Mouse (Mus musculus): ENCODE measurements around the gene Atp5b. TPM values are rescaled to one million over a fixed set of nuclear protein-coding genes. Genes with fewer than 3 reads are reported as not detected.

The Atp5b gene
- total RNA-seq, 2 experiments from 2014 or later = 1,718 to 1,797 TPM

DNA sequence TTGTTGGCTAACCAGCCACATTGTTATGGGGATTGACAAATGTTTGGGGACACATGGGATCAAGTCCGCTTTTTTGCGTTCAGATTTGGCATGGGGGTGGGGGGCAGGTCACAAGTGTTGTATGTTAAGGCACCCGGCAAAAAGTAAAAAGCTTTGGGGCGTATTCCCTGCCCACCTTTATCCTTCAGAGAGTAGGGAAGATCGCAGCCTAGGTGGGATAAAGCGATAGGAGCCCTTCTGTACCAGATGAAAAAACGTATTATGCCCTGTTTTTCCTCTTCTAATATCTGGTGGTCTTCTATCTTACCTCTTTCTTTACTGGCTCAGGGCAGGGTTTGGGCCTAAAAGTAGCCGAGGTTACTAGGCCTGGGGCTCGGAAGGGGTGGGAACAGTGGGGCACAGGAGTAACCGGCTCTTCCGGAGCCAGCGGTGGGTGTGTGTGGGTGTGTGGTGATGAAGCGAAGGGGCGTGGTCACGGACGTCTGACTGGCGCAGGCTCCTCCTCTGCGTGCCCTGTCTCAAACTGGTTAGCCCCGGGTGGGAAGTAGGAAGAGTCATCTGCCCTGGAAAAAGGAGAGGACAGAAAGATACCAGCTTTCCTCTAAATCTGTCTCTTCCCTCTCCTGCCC lies 11.4 kb downstream of the Atp5b start:
- peak; percentile 63 to 72 for DNase-seq (ENCODE audit: low spot score in 2 of 2)

DNA sequence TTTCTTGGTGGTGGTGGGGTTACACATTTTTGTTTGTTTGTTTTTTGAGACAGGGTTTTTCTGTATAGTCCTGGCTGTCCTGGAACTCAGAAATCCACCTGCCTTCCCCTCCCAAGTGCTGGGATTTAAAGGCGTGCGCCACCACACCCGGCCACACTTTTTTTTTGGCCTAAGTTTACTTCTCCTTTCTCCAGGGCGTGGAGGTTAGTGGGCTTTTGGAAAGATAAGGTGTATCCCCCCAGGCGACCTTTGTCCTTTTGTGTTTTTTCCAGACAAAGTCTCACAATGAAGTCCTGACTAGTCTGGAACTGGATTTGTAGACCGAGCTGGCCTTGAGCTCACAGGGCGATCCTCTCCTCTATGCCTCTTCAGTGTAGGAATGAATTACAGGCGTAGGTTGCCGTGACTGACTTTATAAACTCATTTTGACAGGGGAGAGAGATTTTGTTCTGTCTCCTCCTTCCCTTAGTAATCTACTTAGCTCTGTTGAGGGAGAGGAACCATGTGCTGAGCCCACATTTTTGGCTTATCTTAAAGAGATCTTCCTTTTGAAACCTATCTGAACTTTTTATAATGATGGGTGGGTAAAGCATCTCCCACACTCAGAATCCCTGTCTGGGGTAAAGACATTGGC lies 12.0 kb downstream of the Atp5b start:
- no peak for DNase-seq (ENCODE audit: low spot score in 2 of 2)

DNA sequence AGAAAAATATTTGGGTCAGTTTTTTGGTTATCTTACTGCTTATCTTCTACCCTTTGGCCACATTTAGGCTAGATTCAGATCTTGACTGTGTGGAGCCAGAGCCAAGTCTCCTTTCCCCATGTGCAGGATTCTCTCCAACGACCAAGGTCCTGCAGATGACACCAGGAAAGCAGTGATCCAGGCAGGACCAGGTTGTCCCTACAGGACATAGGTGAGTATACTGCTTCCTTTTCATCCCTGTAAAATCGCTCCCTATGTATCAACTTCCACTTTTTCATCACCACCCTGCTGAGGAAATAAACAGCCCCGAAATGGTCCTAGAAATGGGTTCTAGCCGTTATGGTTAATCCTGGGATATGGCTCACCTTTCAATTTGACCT lies 13.2 kb downstream of the Atp5b start:
- DNase-seq (ENCODE audit: low spot score in 2 of 2) = no peak

DNA sequence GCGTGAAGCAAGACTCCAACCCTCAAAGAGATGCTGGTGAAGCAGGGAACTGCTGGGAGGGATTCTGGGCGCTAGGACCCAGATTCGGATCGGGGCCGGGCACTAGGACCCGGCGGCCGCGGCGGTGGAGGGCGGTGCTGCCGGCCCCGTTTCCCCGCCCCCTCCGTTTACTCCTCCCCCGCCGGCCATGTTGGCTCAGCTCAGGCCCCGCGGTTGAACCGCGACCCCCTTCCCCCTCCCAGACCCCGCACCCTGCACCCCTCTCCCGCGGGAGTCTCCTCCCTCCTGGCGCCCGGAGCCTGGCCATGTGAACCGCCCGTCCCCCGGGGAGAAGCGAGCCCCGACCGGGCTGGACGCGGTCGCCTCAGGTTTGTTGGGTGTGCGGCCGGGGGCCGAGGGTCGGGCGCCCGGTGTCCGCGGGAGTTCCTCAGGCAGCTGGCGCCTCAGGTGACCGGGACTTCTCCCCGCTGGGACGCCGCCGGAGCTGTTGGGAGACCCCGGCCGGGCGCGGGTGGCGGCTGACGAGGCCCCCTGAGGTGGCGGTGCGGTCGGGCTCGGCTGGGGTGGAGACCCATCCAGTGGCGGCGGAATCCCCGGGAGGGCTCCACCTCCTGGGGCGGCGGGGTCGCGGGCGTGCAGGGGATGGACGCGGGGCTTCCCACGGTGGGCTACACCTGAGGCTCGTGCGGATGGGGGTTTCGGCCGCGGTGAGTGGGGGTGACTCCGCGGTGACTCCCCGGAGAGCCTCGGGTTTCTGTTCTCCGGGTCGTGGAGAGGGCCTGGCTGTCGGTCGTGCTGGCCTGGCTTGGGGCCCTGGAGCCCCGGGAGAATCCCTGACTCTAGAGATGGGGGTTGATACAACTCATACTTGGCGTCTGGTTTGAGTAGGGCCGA lies 13.9 kb downstream of the Atp5b start:
- peak; percentile 87 to 91 for DNase-seq (ENCODE audit: low spot score in 2 of 2)

DNA sequence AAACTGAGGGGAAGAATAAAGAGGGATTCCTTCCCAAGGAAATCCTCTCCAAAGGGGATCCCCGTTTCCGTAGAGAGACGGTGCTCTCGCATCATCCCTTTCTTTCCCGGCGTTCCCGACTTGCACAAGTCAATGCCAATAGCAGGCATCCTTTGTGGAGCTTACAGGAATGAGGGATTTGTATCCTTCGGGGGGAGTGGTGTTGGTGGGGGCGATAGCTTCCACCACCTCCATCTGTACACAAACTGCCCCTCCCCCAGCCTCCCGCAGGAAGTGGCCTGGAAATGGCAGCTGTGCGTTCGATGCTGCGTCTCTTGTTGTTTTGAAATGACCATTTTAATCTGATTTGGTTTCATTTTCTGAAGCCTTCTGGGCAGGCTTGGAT lies 14.5 kb downstream of the Atp5b start:
- peak; percentile 55 to 56 for DNase-seq (ENCODE audit: low spot score in 2 of 2)

DNA sequence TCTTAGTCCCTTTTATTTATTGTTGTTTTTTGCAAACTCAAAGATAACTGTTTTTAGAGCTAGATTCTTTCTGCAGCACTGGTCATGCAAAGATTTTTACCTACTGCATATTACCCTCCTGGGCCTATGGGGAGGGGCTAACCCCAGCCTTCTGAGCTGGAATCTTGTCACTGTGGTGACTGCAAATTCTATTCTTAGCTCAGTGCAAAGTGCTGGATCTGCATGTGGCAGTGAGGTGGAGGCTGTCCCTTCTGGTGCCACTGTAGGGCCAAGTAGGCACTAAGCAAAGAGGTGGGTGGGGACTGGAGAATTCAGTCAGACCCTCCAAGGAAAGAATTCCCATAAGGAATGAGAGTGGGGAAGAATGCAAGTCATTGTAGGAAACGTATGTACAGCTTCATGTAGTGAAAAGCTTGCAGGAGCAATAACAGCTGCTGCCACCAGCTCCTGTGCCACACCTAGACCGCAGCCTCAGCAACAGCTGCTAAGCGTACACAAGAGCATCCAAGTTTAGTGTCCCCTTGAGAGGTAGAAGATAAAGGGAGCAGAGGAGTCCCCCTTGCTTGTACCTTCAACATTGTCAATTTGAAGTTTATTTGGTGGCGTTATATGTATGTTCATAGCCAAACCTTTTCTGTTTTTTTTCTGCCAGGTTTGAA lies 27.2 kb downstream of the Atp5b start:
- DNase-seq (ENCODE audit: low spot score in 2 of 2) = no peak

DNA sequence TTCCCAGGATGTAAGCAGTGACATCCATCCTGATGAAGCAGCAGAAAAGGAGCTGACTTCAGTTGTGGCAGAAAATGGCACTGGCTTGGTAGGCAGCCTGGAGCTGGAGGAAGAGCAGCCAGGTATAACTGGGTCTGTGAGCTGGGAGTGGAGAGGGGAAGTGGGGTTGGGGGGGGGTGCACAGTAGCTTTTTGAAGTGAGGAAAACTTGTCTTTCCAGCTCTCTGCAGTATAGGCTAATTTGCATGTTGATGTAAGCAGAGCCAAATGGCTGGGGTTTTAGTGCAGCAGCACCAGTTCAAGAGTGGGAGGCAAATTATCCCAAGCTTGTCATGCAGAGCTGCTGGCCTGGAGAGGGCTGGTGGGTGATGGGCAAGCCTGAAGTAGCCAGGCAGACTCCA lies 28.2 kb downstream of the Atp5b start:
- no peak for DNase-seq (ENCODE audit: low spot score in 2 of 2)

DNA sequence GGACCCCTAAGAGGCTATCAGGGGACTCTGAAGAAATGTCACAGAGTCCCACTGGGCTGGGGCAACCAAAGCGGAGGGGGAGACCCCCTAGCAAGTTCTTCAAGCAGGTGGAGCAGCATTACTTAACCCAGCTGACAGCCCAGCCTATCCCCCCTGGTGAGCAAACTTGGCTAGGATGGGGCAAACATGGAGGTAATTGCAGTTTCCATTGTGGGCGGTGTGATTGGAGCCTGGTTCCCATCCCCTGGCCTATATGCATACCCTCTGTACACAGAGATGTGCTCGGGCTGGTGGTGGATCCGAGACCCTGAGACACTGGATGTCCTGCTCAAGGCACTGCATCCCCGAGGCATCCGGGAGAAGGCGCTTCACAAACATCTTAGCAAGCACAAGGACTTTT lies 40.8 kb downstream of the Atp5b start:
- DNase-seq (ENCODE audit: low spot score in 2 of 2) = no peak

DNA sequence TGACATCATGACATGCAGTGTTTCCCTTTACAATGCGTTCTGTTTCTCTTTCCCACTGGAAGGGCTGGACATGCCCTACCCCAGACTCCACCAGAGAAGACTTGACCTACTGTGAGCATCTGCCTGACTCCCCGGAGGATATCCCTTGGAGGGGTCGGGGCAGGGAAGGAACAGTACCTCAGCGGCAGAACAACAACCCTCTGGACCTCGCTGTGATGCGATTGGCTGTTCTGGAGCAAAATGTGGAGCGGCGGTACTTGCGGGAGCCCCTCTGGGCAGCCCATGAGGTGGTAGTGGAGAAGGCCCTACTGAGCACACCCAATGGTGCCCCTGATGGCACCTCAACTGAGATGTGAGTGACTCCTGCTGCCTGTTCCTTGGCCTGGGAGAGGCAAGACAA lies 41.8 kb downstream of the Atp5b start:
- no peak for DNase-seq (ENCODE audit: low spot score in 2 of 2)

DNA sequence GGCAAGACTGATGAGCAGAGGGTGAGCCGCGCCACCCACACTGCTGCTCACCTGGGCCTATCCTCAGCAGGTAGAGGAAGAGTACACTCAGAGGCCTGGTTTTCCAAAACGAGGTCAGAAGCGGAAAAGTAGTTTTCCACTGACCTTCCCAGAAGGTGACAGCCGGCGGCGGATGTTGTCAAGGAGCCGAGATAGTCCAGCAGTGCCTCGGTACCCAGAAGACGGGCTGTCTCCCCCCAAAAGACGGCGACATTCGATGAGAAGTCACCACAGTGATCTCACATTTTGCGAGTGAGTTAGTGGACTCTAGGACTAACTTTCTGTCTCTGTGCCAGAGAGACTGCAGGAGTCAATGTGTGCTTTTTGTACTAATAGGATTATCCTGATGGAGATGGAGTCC lies 42.9 kb downstream of the Atp5b start:
- DNase-seq (ENCODE audit: low spot score in 2 of 2) = no peak

DNA sequence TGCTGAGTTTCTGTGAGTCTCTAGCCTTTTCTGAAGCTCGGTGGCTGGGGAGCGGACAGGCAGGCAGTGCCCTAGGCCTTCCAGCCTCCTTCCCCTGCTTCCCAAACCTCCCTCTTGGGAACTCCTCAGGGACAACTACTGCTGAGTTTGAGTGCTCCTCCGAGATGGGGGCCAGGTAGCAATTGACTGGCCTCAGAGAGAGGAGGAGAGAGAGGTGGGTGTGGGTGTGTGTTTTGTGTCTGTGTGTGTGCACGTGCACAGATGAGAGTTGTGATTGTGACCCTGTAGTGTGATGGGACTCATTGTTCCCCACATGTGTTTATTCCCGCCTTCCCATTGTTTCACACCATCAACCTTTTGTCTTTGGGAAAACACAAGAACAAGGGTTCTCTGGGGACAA lies 44.4 kb downstream of the Atp5b start:
- no peak for DNase-seq (ENCODE audit: low spot score in 2 of 2)

DNA sequence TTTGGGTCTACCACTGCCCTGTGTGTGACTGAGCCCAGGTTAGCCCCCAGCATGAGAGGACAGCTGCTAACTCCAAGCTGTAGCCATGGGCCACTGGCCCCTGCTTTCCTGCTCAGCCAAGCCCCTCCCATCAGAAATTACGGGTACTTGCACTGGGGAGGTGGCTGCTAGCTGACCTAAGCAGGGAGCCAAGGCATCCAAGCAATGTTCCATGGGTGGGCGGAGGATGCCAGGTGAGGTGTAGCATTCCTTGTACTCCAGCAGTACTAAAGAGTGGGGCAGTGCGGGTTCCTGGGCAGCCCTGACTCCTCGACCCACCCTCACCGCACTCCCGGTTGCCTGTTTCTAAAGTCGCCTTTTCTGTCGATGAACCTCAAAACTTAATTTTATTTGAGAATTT lies 45.1 kb downstream of the Atp5b start:
- no peak for DNase-seq (ENCODE audit: low spot score in 2 of 2)

DNA sequence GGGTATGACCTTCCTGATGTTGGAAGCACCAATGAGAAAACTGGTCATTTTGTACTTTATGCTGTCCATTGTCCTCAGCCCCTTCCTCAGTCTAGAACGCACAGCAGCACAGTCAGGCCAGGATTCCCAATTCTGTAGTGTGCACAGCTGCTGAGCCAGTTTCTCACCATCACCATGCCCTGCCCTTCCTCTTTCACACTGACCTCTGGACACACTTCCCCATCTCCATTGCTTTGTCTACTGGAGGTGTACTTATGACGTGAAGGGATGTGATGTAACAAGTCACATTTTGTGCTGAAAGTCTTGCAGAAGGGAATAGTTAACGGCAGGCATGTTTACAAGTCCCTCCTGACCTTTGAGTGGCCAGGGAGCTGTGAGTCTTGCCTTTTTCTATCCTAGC lies 48.2 kb downstream of the Atp5b start:
- no peak for DNase-seq (ENCODE audit: low spot score in 2 of 2)

DNA sequence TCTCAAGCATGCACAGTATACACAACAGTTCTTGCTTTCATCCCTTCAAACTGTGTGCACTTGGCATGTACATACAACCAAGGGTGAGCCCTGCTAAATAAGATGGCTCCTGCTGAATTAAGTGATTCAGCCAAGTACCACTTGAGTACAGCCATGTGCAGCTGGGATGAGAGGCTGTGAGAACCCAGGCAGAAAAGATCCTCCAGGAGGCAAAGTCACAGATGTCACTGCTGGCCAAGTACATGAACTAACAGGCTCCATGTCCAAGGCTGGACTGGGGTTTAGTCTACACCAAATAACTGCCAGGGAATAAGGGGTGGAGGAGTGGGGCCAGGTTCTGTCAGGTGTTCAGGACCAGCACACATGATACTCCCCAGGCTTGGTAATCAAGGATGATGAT lies 48.7 kb downstream of the Atp5b start:
- DNase-seq (ENCODE audit: low spot score in 2 of 2) = no peak

DNA sequence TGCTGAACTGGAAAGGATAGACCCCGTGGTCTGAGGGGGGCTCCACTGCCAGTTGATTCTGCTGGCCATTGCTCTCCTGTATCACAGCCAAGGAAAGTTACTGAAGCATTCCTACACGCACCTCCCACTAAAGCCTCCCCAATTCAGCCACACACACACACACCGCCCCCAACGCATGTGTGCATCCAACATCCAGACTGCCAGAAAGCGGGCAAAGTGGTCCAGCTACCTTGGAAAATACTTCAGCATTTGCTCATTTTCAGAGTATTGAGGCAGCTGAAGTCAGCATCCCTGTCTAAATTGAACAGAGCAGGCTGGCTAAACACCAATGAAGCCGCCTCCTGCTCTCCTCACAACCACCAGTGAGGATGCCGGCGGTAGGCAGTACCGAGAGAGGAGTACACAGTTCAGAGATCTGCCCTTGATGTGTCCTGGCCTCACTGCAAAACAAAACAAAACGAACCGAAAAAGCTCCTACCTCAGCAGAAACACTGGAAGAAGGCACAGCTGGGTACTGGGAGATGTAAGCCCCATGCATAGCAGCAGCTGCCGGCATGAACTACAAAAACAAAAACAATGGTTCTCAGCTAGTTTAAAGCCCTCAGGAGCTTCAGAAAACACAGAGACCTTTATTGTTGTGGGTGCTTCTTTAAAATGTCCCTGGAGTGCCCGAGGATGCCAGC lies 50.7 kb downstream of the Atp5b start:
- DNase-seq (ENCODE audit: low spot score in 2 of 2) = peak; percentile 57 to 79

DNA sequence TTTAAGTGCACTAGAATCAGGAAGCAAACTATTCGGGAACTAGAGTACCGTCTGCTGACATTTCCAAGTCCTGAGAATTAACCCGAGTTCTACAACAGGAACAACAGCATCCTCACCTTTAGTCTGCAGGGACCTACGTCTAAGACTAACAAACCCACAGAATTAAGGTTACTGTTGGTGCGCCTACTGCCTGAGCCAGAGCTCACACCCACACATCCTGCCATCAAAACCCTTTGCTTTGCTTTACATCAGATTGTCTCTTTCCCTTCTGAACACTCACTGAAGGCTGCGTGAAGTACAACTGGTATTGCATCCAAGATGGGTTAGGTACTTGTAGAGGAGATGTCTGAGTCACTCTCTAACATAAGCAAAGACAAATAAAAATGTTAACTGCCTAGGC lies 52.3 kb downstream of the Atp5b start:
- peak in 1 of 2 experiments; percentile 21 for DNase-seq (ENCODE audit: low spot score in 2 of 2)

Small RNA genes within 50 kb of the gene (microRNA-seq; reads per million reads assigned to microRNA genes)
- 9.7 to 29.4 reads per million in 2 experiments for gene Mir677

Other genes starting within 250 kb of the Atp5b start
- gene Rdh19, start 233.3 kb upstream of the Atp5b start, total RNA-seq (2021) = not detected
- not detected for gene Rdh16f2, start 216.8 kb upstream of the Atp5b start, total RNA-seq (2021)
- gene Rdh7, start 194.5 kb upstream of the Atp5b start, total RNA-seq (2021) = not detected
- gene Sdr9c7, start 184.8 kb upstream of the Atp5b start, total RNA-seq (2021) = not detected
- not detected for gene Hsd17b6, start 75.7 kb upstream of the Atp5b start, total RNA-seq (2021)
- 1 to 10 TPM; 8.9 to 9.1 TPM for gene Prim1, start 68.1 kb upstream of the Atp5b start, total RNA-seq (2021)
- gene Naca, start 47.7 kb upstream of the Atp5b start, total RNA-seq (2021) = 100 to 1,000 TPM; 337 to 359 TPM
- 100 to 1,000 TPM; 137 to 142 TPM for gene Ptges3, start 24.3 kb upstream of the Atp5b start, total RNA-seq (2021)
- gene Baz2a, start 8.3 kb downstream of the Atp5b start, total RNA-seq (2021) = 10 to 100 TPM; 40.3 to 40.4 TPM
- 10 to 100 TPM; 14.9 to 15.4 TPM for gene Rbms2, start 97.0 kb downstream of the Atp5b start, total RNA-seq (2021)
- 10 to 100 TPM; 33.0 to 39.9 TPM for gene Gls2, start 111.2 kb downstream of the Atp5b start, total RNA-seq (2021)
- gene Spryd4, start 128.5 kb downstream of the Atp5b start, total RNA-seq (2021) = 10 to 100 TPM; 10.4 to 10.8 TPM
- not detected for gene Mip, start 142.6 kb downstream of the Atp5b start, total RNA-seq (2021)
- gene Timeless, start 148.8 kb downstream of the Atp5b start, total RNA-seq (2021) = 1 to 10 TPM; 7.0 to 9.2 TPM
- gene Apon, start 170.8 kb downstream of the Atp5b start, total RNA-seq (2021) = not detected
- not detected for gene Apof, start 185.4 kb downstream of the Atp5b start, total RNA-seq (2021)
- 10 to 100 TPM; 28.2 to 29.9 TPM for gene Stat2, start 187.3 kb downstream of the Atp5b start, total RNA-seq (2021)
- gene Il23a, start 215.5 kb downstream of the Atp5b start, total RNA-seq (2021) = not detected
- gene Pan2, start 220.1 kb downstream of the Atp5b start, total RNA-seq (2021) = 10 to 100 TPM; 12.7 to 15.2 TPM
- gene Cnpy2, start 239.2 kb downstream of the Atp5b start, total RNA-seq (2021) = 10 to 100 TPM; 65.8 to 68.7 TPM

All from left cerebral cortex, adult 18-20 months (tissue).